Mouse (Mus musculus): ENCODE data around the gene Gpc3. TPM values are rescaled to one million over a fixed set of nuclear protein-coding genes. Genes with fewer than 3 reads are reported as not detected.

The Gpc3 gene
- polyA plus RNA-seq, 2 experiments = 181 to 240 TPM

- Histone ChIP-seq H3K27me3 (ENCODE audit: control insufficient read depth, insufficient read depth, low read length) (no peaks in the 10 kb centered on the region), H3K9me3 (ENCODE audit: control insufficient read depth, low read length) (no peaks in the 10 kb centered on the region), H3K36me3 (replicated peaks; ENCODE audit: control insufficient read depth, insufficient read depth, low read depth) (no peaks in the 10 kb centered on the region), H3K27ac (no peak overlapping the region), H3K4me1 (replicated peaks; ENCODE audit: control insufficient read depth in 2 of 2, insufficient read depth in 2 of 2, low read length in 1 of 2) (peaks cover 0 to 6% of the 10 kb centered on the region in 2 experiments; a peak in 2 of 4 replicates), H3K9ac (replicated peaks) (no peak overlapping the region), H3K4me2 (ENCODE audit: low read depth) (no peak overlapping the region), H3K4me3 (ENCODE audit: insufficient read depth in 1 of 2, low read depth in 2 of 2, low read length in 2 of 2) (no peak overlapping the region)
- no peak for TF ChIP-seq CTCF (IDR thresholded peaks at IDR 0.05; ENCODE audit: low read depth)
- TF ChIP-seq EP300 (IDR thresholded peaks at IDR 0.05; ENCODE audit: low read depth) = no peak
- DNase-seq (ENCODE audit: low read depth in 3 of 3, low spot score in 3 of 3) (no peak), ATAC-seq (ENCODE audit: insufficient read depth) (no peak)
- 34% methylated on average over 7 of the region's 7 CpGs for WGBS (ENCODE audit: insufficient replicate concordance)
Measured at GRCm38 (mm10) chrX:52644393-52644792, 30.6 kb upstream of the Gpc3 start.

- Histone ChIP-seq H3K4me3 (ENCODE audit: insufficient read depth in 1 of 2, low read depth in 2 of 2, low read length in 2 of 2) (no peak overlapping the region), H3K4me1 (replicated peaks; ENCODE audit: control insufficient read depth in 2 of 2, insufficient read depth in 2 of 2, low read length in 1 of 2) (peaks cover 0 to 5% of the 10 kb centered on the region in 2 experiments; a peak in 2 of 4 replicates), H3K9me3 (ENCODE audit: control insufficient read depth, low read length) (no peaks in the 10 kb centered on the region), H3K4me2 (ENCODE audit: low read depth) (no peak overlapping the region), H3K27ac (no peak overlapping the region), H3K9ac (replicated peaks) (no peak overlapping the region), H3K27me3 (ENCODE audit: control insufficient read depth, insufficient read depth, low read length) (no peaks in the 10 kb centered on the region), H3K36me3 (replicated peaks; ENCODE audit: control insufficient read depth, insufficient read depth, low read depth) (no peaks in the 10 kb centered on the region)
- no peak for ATAC-seq (ENCODE audit: insufficient read depth)
- 25% methylated on average over 2 of the region's 2 CpGs for WGBS (ENCODE audit: insufficient replicate concordance)
- TF ChIP-seq EP300 (IDR thresholded peaks at IDR 0.05; ENCODE audit: low read depth) (no peak), CTCF (IDR thresholded peaks at IDR 0.05; ENCODE audit: low read depth) (no peak)
- DNase-seq (ENCODE audit: low read depth in 3 of 3, low spot score in 3 of 3) = no peak
Measured at GRCm38 (mm10) chrX:52643350-52643749, 29.6 kb upstream of the Gpc3 start.

- Histone ChIP-seq H3K36me3 (replicated peaks; ENCODE audit: control insufficient read depth, insufficient read depth, low read depth) (no peaks in the 10 kb centered on the region), H3K27me3 (ENCODE audit: control insufficient read depth, insufficient read depth, low read length) (no peaks in the 10 kb centered on the region), H3K9ac (replicated peaks) (no peak overlapping the region), H3K4me2 (ENCODE audit: low read depth) (no peak overlapping the region), H3K9me3 (ENCODE audit: control insufficient read depth, low read length) (no peaks in the 10 kb centered on the region), H3K4me3 (ENCODE audit: insufficient read depth in 1 of 2, low read depth in 2 of 2, low read length in 2 of 2) (no peak overlapping the region), H3K27ac (no peak overlapping the region), H3K4me1 (replicated peaks; ENCODE audit: control insufficient read depth in 2 of 2, insufficient read depth in 2 of 2, low read length in 1 of 2) (peaks cover 0 to 5% of the 10 kb centered on the region in 2 experiments; a peak in 2 of 4 replicates)
- ATAC-seq (ENCODE audit: insufficient read depth) (no peak), DNase-seq (ENCODE audit: low read depth in 3 of 3, low spot score in 3 of 3) (no peak)
- WGBS (ENCODE audit: insufficient replicate concordance) = 54% methylated on average over 2 of the region's 2 CpGs
- TF ChIP-seq CTCF (IDR thresholded peaks at IDR 0.05; ENCODE audit: low read depth) = no peak
- TF ChIP-seq EP300 (IDR thresholded peaks at IDR 0.05; ENCODE audit: low read depth) = no peak
Measured at GRCm38 (mm10) chrX:52642126-52642525, 28.4 kb upstream of the Gpc3 start.

GRCm38 (mm10) chrX:52637419-52637818 lies 23.7 kb upstream of the Gpc3 start:
- H3K27me3 ChIP-seq (ENCODE audit: control insufficient read depth, insufficient read depth, low read length) = no peaks in the 10 kb centered on the region
- DNase-seq (ENCODE audit: low read depth in 3 of 3, low spot score in 3 of 3) (no peak), ATAC-seq (ENCODE audit: insufficient read depth) (no peak)
- H3K9ac ChIP-seq (replicated peaks) = no peak overlapping the region
- no peak overlapping the region for H3K4me2 ChIP-seq (ENCODE audit: low read depth)
- no peaks in the 10 kb centered on the region for H3K36me3 ChIP-seq (replicated peaks; ENCODE audit: control insufficient read depth, insufficient read depth, low read depth)
- no peaks in the 10 kb centered on the region for H3K4me1 ChIP-seq (replicated peaks; ENCODE audit: control insufficient read depth in 2 of 2, insufficient read depth in 2 of 2, low read length in 1 of 2)
- TF ChIP-seq CTCF (IDR thresholded peaks at IDR 0.05; ENCODE audit: low read depth) (no peak), EP300 (IDR thresholded peaks at IDR 0.05; ENCODE audit: low read depth) (no peak)
- H3K4me3 ChIP-seq (ENCODE audit: insufficient read depth in 1 of 2, low read depth in 2 of 2, low read length in 2 of 2) = no peak overlapping the region
- H3K9me3 ChIP-seq (ENCODE audit: control insufficient read depth, low read length) = no peaks in the 10 kb centered on the region
- H3K27ac ChIP-seq = no peak overlapping the region

- Histone ChIP-seq H3K4me3 (ENCODE audit: insufficient read depth in 1 of 2, low read depth in 2 of 2, low read length in 2 of 2) (no peak overlapping the region), H3K9ac (replicated peaks) (no peak overlapping the region), H3K4me1 (replicated peaks; ENCODE audit: control insufficient read depth in 2 of 2, insufficient read depth in 2 of 2, low read length in 1 of 2) (peaks cover 0 to 2% of the 10 kb centered on the region in 2 experiments; a peak in 2 of 4 replicates), H3K27ac (no peak overlapping the region), H3K9me3 (ENCODE audit: control insufficient read depth, low read length) (no peaks in the 10 kb centered on the region), H3K36me3 (replicated peaks; ENCODE audit: control insufficient read depth, insufficient read depth, low read depth) (no peaks in the 10 kb centered on the region), H3K27me3 (ENCODE audit: control insufficient read depth, insufficient read depth, low read length) (no peaks in the 10 kb centered on the region), H3K4me2 (ENCODE audit: low read depth) (no peak overlapping the region)
- DNase-seq (ENCODE audit: low read depth in 3 of 3, low spot score in 3 of 3) = no peak
- no peak for TF ChIP-seq CTCF (IDR thresholded peaks at IDR 0.05; ENCODE audit: low read depth)
- no peak for TF ChIP-seq EP300 (IDR thresholded peaks at IDR 0.05; ENCODE audit: low read depth)
- 51% methylated on average over 6 of the region's 6 CpGs for WGBS (ENCODE audit: insufficient replicate concordance)
- no peak for ATAC-seq (ENCODE audit: insufficient read depth)
Measured at GRCm38 (mm10) chrX:52633976-52634375, 20.2 kb upstream of the Gpc3 start.

All from liver, embryonic 14.5 days (tissue).